Mouse (Mus musculus): ENCODE data around the gene A630089N07Rik.
"Not testable (repeated sequence)": the region's sequence is repeated elsewhere in the genome, so short reads cannot be mapped to it uniquely, and the experiment has no call there.

A630089N07Rik gene

DNA sequence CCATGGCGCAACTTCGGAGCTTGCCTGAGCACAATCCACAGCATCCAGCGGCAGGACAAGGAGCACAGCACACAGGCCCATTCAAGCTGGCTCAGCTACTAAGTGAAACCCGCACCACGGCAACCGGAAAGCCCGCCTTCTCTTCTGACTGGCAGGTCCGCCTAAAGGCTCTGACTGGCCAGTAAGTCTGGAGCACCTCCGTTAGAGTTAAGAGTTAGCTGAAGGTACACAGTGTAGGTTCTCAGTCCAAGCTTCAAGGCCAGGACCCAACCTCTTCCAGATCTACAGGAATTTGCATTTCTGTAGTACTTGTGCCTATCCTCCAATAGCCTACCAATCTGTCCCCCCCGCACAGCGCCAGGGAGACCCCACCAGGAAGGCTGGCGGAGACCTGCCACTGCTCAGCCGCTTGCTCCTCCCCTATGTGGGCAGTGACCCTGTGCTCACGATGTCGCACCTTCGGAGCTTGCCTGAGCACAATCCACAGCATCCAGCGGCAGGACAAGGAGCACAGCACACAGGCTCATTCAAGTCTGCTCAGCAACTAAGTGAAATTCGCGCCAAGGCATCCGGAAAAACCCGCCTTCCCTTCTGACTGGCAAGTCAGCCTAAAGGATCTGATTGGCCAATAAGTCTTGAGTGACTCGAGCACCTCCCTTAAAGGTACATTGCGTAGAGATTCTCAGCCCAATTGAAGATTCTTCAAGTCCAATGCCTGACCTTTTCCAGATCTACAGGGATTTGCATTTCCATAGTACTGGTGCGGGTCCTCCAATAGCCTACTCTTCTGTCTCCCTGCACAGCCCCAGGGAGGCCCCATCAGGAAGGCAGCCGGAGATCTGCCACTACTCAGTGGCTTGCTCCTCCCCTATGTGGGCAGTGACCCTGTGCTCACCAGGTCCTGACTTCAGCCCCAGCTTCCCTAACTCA, at the start of gene A630089N07Rik:
Gene A630089N07Rik, minus strand, starts transcription at position 562 of the 930 bp plus-strand sequence.
- DNase-seq: peak; percentile 87

DNA sequence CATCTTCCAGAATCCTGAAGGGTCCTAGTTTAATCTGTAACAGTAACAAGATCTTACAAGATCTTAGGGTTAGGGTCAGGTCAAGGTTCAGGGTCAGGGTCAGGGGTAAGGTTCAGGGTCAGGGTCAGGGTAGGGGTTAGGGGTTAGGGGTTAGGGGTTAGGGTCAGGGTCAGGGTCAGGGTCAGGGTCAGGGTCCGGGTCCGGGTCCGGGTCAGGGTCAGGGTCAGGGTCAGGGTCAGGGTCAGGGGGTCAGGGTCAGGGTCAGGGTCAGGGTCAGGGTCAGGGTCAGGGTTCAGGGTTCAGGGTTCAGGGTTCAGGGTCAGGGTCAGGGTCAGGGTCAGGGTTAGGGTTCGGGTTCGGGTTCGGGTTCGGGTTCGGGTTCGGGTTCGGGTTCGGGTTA, 24.9 kb upstream of the A630089N07Rik start:
- DNase-seq: no peak

DNA sequence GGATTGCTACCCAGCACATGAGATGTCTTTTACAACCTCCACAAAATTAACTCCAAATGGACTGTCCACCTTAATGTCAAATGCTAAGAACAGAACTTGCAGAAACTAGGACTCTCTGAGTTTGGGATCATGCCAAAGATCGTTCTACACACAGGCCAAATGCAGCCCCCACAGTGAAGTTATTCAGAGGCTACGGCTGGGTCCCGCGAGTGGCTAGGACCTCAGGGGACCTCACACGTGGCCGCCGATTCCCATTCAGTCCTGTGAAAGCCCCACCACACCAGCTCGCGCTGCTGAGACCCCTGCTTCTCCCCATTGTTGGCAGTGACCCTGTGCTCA, 731 bp downstream of the A630089N07Rik start:
- not testable (repeated sequence) for DNase-seq

DNA sequence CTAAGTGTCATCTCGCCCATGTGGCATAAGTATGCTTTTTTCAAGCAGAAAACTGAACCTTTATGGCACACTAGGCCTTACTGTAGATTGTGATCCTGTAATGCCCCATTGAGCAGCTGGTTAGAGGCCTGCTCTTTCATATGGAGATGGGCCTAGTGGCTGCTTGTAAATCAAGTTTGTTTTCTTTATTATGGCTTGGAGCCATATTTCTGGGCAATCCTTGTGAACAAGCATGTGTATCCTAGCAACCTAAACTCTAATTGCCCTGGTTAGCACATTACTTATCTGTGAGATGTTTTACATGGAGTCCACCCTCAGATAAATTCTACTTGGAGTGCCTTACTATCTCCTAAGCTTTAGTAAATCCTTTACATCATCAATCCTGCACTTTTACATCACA, 1.1 kb downstream of the A630089N07Rik start:
- not testable (repeated sequence) for DNase-seq

DNA sequence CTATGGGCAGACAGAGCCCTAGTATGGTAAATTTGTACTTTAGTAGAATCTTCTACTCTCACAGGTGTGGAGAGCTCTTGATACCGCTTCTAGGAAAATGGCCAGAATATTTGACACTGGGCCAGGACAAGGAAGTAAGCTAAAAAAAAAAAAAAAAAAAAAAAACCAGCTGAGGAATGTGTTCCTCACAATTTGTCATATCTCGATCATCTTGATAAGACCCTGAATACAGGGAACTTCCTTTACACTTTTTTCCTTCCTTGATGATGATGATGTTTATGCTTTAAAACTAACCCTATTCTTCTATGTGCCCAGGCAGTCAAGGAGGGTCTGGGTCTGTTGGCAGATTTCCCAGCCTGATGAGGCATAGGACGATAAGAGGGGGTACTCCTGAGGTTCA, 2.9 kb downstream of the A630089N07Rik start:
- DNase-seq: not testable (repeated sequence)

DNA sequence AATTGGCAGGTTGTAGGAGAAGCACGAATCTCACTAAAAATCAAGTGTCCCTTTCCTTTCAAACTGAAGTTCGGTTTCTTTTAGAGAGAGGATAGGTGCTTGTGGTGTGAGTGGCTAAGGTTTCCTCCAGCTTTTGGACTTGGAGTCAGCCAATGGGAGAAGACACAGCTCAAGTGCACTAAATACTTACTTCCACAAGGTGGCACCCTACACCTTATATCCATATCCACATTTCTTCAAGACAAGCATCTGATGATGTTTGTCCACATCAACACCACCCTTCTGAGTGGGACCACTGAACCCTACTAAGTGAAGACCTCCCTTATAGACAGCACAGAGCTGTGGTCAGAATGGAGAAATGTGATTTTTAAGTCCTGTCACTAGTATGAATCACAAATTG, 40.6 kb downstream of the A630089N07Rik start:
- peak; percentile 18 for DNase-seq

DNA sequence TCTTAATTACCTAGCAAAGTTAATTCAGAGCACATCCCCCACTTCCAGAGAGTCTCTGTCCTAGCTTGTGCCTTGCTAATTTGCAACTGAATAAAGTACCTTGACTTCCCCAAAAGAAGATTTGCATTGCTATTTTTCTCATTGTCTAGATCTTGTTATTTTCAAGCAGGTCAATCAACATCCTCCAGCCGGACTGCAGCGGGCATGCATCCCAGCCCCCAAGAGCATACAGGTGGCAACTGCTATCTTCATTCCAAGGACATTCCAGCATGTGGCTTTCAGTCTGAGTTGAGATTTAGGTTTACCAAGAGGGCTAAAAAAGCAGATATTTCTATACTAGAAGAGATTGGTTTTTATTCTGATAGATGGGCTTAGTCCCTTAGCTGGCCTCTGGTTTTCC, 47.3 kb downstream of the A630089N07Rik start:
- not testable (repeated sequence) for DNase-seq

DNA sequence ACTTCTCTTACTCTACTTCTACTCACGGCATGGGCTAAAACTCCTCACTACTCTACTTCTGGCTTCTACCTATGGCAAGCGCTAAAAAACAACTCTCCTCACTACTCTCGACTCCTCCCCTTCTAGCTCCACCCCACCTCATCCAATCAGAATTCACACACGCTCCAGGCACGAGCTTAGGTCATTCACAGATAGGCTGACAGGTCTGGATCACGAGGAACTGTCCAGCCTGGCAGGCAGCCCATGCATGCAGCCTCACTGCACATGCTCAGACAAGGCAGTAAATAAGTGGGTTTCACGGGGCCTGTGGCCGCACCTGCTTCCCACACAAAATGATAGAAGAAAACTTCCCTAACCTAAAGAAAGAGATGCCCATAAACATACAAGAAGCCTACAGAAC, 56.1 kb downstream of the A630089N07Rik start:
- DNase-seq: not testable (repeated sequence)

DNA sequence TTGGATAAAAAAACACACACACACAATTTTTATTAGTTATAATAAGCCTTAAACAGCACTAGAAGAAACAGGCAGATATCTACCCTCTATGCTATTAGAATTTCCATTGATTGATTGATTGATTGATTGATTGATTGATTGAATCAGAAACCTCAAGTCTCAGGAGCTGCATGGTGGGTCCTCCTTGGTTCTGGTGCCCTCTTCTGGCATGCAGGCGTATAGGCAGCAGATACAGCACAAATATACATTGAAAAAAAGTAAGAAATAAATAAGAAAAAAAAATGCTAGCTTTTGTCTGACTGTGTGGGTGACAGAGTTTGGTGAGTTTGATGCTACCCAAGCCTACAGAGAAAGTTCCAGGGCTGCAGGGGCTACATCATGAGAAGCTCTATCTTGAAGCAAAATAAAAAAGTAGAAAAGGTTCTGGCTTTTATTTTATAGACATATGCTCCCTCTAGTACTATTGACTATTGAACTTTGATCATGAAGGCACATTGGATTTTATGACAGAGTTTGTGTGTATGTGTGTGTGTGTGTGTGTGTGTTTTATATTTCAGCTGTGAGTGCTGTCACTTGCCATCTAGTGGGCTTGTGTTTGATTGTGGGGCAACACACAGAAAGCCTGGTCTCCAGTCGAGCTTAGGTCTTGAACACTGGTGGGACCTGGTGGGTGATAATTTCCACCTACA, 59.4 kb downstream of the A630089N07Rik start:
- DNase-seq: no peak

DNA sequence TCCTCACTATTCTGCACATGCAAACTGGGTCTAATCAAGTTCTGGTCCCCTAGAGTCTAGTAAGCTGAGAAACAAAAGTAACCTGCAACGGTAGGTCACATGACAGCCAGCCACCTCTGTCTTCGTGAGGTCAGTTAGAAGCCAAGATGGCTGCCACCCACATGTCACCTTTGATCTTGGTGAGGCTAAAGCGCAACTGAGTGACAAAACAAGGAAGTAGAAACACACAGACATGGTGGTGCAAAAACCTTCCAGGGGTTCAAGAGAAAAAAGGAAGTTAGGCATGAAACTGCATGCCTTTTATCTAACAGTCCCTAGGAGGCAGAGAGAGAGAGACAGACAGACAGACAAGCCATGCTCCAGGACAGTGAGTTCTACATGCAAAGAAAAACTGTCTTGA, 60.2 kb downstream of the A630089N07Rik start:
- DNase-seq: no peak

DNA sequence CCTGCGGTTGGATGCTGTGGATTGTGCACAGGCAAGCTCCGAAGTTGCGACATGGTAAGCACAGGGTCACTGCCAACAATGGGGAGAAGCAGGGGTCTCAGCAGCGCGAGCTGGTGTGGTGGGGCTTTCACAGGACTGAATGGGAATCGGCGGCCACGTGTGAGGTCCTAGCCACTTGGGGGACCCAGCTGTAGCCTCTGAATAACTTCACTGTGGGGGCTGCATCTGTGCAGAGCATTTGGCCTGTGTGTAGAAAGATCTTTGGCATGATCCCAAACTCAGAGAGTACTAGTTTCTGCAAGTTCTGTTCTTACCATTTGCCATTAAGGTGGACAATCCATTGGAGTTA, 84.9 kb downstream of the A630089N07Rik start:
- DNase-seq: not testable (repeated sequence)

DNA sequence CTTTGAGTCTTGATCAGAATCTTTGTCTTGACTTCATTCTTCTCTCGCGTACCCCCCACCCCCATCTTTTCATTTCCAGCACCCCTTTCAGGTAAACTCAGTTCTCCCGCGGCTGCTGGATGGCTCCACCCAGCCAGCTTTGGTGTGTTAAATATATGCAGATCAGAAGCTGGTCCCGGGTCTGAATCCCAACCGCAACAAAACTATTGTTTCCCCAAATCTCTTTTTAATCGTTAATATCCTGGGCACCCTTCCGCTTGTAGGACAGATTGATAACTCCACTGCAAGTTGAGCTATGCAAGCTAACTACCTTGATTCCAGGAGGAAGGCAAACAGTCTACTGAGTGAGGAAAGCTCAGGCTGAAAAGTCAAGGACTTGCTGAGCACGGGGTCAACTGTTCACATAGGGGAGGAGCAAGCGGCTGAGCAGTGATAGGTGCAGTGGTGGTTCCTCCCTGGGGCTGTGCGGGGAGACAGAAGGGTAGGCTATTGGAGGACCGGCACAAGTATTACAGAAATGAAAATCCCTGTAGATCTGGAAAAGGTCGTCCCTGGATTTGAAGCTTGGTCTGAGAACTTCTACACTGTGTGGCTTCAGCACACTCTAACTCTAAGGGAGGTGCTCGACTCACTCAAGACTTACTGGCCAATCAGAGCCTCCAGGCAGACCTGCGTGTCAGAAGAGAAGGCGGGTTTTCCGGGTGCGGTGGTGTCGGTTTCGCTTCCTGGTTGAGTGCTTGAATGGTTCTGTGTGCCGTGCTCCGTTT, 85.5 kb downstream of the A630089N07Rik start, which contains the start of gene B230307C23Rik:
Gene B230307C23Rik, plus strand, starts transcription at position 700 of the 767 bp plus-strand sequence.
- DNase-seq: peak; percentile 88

DNA sequence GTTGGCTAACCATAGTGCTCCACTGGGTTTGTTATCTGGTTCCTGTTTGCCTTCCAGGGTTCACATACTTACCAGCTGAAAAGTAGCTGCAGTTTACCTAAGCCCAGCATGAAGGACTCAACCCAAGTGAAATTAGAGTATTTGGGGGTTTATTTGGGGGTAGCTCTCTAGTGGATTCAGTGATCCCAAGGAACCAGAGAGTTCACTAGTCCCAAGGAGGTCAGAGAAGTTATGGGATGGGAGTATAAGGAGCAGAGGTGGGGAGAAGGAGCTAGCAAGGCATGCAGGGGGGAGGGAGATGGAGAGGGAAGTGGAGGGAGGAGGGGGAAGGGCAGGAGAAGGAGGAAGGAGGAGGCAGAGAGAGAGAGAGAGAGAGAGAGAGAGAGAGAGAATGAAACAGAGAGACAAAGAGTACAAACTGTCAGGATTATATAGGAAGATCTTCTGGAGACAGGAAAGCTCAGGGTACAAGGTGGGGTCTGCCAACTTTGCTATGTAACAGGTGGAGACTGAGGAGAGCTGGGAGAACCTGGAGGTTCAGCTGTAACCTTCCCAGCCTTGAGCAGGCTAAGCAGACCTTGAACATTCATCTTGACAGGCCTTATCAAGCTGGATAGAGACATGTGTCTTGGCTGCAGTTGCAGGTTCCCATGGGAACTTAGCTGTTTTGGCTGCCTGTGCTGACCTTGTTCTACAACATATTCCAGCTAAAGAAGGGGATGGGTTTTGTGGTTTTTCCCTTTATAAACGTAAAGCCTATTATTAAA, 86.2 kb downstream of the A630089N07Rik start:
- no peak for DNase-seq

DNA sequence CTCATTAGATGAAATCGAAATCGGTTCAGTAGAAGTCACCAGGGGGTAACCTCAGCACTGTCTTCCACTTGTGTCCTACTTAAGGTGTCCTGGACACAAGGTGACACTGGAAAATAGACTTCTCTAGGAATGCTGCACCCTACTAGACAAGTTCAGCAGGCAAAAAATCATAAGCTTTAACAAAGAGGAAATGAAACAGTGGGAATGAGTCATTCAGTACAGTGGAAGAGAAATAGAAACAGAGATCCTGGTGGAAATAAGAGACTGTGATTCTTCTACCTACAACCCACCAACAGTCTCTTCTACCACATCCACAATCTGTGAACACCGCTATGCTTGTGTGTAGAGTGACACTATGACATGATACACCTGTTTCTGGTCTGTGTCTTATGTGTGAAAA, 89.8 kb downstream of the A630089N07Rik start:
- not testable (repeated sequence) for DNase-seq

DNA sequence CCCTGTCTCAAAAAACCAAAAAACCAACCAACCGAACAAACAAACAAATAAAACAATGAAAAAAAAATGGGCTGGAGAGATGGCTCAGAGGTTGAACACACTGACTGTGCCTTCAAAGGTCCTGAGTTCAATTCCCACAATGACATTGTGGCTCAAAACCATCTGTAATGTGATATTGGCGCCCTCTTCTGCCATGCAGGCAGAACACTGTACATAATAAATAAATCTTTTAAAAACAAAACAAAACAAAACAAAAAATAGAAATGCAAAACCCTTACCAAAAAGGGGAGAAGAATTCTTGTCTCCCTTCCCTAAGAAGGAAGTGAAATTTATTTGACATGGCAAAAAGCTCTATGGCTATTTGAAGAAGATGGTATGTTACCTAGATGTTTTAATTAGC, 90.7 kb downstream of the A630089N07Rik start:
- DNase-seq: no peak

DNA sequence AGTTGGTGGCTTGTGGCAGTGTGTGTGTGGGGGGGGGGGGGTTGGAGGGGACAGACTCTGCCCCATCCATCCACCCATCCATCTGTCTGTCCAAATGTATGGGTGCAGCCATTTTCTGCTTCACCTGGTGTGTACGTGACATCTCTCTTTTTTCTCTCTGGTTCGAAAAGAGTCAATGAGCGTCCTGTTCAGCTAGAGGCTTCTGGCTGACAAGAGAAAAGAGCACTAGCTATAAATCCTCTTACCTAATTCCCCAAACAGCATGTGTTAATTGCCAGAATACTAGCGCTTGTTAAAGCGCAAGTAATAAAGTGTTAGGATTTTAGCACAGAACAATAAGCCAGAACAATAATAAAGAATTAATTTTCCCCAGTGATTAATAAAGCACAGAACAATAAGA, 97.7 kb downstream of the A630089N07Rik start:
- DNase-seq: no peak

DNA sequence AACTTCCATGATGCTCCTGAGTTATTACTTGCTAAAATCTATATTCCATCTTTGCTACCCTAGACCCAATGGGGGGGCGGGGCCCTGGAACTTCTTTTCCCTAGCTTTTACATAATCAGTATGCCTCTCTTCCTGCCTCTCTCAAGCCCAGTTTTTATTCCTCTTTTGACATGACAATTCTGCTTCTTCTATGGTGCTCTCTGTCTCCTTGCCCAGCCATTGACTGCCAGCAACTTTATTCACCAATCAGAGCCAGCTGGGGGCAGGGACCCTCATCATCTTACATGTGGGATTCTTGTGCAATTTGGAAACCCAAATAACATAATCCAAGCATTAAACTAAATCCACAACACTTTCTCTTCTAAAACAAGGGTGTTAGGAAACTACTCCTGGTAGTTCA, 100.9 kb downstream of the A630089N07Rik start:
- no peak for DNase-seq

DNA sequence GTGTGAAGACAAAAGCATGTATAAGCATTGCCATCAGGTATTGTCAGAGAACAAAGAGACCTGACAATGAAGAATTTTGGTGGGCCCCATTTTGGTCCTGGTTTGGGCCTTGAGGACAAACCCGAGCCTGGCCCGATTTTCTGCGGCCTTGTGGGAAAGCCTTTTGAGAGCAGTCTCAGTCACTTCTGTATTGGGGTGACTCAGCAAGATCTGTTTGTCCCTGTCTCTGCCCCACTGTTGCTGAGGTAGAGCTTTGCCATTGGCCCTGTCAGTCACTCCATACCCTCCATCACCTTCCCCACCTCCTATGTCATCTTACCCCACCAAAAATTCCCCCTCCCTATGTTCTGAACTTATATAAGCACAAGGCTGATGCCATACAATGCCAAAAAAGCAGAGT, 104.5 kb downstream of the A630089N07Rik start:
- no peak for DNase-seq

DNA sequence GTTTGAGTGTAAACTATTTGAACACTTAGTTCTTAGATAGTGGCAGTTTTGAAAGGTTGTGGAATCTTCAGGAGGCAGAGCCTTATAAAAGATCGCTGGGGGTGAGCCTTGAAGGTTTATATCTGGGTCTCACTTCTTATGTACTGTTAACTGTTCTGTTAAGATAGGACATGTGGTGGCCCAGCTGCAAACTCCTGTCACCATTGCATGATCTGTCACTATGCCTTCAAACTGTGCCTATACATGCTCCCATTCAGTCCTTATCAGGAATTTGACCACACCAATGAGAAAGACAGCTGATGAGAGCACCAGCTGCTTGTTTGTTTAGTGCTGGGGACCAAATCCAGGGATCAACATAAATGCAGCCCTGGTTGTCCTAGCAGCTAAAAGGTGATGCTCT, 105.0 kb downstream of the A630089N07Rik start:
- DNase-seq: no peak

DNA sequence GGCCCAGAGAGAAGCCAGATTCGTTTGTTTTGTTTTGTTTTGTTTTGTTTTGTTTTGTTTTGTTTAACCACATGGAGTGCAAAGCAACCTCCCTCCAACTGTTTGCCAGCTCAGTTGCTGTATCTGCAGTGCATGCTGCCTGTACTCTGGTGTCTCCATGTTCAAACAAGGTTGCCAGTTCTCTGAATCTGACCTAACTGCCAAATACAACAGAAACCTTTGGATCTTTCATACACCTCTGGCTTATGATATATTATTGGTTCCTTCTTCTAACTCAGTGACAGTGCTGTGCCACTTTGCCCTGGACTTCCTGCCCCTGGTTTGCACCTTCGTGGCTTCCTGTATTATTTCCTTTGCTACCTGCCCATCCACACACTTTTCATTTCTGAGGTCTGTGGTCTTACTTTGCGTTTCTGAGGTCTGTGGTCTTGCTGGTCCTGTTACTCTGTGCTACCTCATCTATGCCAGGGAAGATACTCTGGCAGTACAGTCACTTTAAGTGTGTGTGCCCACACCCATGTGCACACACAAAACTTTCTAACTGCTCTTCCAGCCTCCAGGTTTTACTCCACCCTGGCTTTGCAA, 118.2 kb downstream of the A630089N07Rik start:
- DNase-seq: no peak

DNA sequence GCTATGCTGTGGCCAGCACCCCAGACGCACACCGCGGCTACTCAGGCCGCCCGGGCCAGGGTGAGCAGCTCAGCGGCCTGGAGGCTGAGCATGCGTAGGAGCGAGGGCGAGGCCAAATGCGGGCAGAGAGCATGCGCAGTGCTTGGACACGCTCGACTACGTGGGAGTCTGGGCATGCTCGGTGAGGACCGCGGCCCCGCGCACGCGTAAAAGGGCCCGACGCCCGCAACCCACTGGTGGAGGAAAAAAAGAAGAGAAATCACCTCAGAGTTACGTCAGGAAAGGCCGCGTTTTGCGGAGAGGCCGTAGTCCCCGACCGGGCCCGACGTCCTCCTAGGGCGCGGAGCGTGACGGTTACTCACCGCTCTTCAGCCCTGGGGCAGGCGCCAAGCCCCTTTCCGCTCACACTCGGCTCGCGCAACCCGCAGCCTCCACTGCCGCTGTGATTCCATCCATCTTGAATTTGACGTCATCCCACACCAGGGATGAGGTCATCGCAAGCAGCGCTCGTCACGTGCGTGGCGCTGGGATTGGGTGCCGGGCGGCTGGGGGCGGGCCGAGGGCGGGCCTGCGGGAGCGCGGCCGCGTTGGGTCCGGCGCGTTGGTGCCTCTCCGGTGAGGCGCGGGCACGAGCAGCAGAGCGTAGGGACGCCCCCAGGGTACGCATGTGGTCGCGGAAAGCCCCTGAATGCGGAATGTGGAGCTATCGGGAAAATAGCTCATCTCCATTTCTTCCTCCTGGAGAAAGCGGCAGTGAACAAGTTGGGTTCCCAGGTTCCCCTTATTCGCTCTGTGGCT, 119.9 kb downstream of the A630089N07Rik start, which contains the start of the genes C2cd2 and Zbtb21:
Gene C2cd2, minus strand, starts transcription at position 448 of the 798 bp plus-strand sequence.
Gene Zbtb21, minus strand, starts transcription at position 472 of the 798 bp plus-strand sequence.
- DNase-seq: peak; percentile 95
